Comparison of ENCODE assay signal across 11 mouse cellular contexts in genomic region chr7:132372752-132373513, GRCm38 (mm10). TPM values are rescaled to one million over a fixed set of nuclear protein-coding genes. Genes with fewer than 3 reads are reported as not detected.
DNase-seq lines count a peak whose midpoint lies in the region; ATAC-seq and TF ChIP-seq lines count a peak whose summit lies in the region.
"Had no signal": no experiment of that assay in that cellular context is flagged by ENCODE, and none has a peak within 500 bp of the region (broad histone marks: within the 10 kb centered on the region; RNA-seq: fewer than 3 reads in every experiment).

No protein-coding gene starts in this region.

- no peak overlapping the region for H3K9ac ChIP-seq in limb, embryonic 12.5 days (replicated peaks)
- H3K9ac ChIP-seq in forebrain, postnatal 0 days, result no peak overlapping the region
- no peak overlapping the region for H3K9ac ChIP-seq in midbrain, postnatal 0 days (replicated peaks; ENCODE audit: low read length, poor library complexity, severe bottlenecking)

- intact Hi-C loops in gastrocnemius, postnatal 14 days (cut with DNase I; ENCODE audit: low total_unique reads), result no loop called here

- H3K27ac ChIP-seq in limb, embryonic 12.5 days, result peak overlapping the region; percentile 62; the same call in 1 of the 2 replicates
- no peak overlapping the region for H3K27ac ChIP-seq in limb, embryonic 10.5 days
- H3K27ac ChIP-seq in forebrain, postnatal 0 days (ENCODE audit: low read depth, low read length), result peak overlapping the region; percentile 72
- 0 out of 2 replicates have a peak overlapping the region, but pooled peaks have one; percentile 4 for H3K27ac ChIP-seq in midbrain, postnatal 0 days (ENCODE audit: low read depth, low read length)

- WGBS in limb, embryonic 12.5 days, result 67% methylated on average over 17 of the region's 17 CpGs
- WGBS in limb, embryonic 10.5 days, result 74% methylated on average over 17 of the region's 17 CpGs
- WGBS in forebrain, postnatal 0 days, result 37% methylated on average over 17 of the region's 17 CpGs
- WGBS in midbrain, postnatal 0 days, result 26% methylated on average over 17 of the region's 17 CpGs

- TF ChIP-seq CTCF in forebrain, postnatal 0 days (IDR thresholded peaks at IDR 0.05; ENCODE audit: low read depth), result no peak
- TF ChIP-seq CTCF in midbrain, postnatal 0 days (IDR thresholded peaks at IDR 0.05), result no peak

- no peak for DNase-seq in limb, embryonic 10.5 days (ENCODE audit: low spot score)
- DNase-seq in cerebellum, adult 9-10 months, result peak; percentile 80
- peak; percentile 51 for DNase-seq in forebrain, postnatal 0 days
- no peak for DNase-seq in midbrain, postnatal 0 days (ENCODE audit: low spot score)
- DNase-seq in ovary, postnatal 10 days (ENCODE audit: low spot score), result no peak
- no peak for DNase-seq in thymus, postnatal 10 days (ENCODE audit: low spot score in 2 of 2)
- DNase-seq in gastrocnemius, postnatal 14 days, result no peak
- DNase-seq: adrenal gland, adult 2 months; heart, postnatal 14 days; lung, postnatal 36 days had no signal

- H3K4me1 ChIP-seq in limb, embryonic 12.5 days (replicated peaks), result peaks cover 25% of the 10 kb centered on the region
- H3K4me1 ChIP-seq in limb, embryonic 10.5 days, result peaks cover 16% of the 10 kb centered on the region
- peaks cover 7% of the 10 kb centered on the region; the same call in 1 of the 2 replicates for H3K4me1 ChIP-seq in forebrain, postnatal 0 days (ENCODE audit: insufficient read depth)
- 0 out of 2 replicates have a peak, but pooled peaks cover 6% of the 10 kb centered on the region for H3K4me1 ChIP-seq in midbrain, postnatal 0 days (ENCODE audit: insufficient read depth, low read length)

- no peak overlapping the region for H3K4me3 ChIP-seq in limb, embryonic 12.5 days (replicated peaks)
- no peak overlapping the region for H3K4me3 ChIP-seq in limb, embryonic 10.5 days
- H3K4me3 ChIP-seq in forebrain, postnatal 0 days (ENCODE audit: low read depth, low read length), result no peak overlapping the region
- H3K4me3 ChIP-seq in midbrain, postnatal 0 days (ENCODE audit: low read depth, low read length), result no peak overlapping the region

- H3K4me2 ChIP-seq in limb, embryonic 12.5 days, result peak overlapping the region; percentile 7; the same call in 1 of the 2 replicates
- no peak overlapping the region for H3K4me2 ChIP-seq in forebrain, postnatal 0 days (ENCODE audit: low read depth)
- no peak overlapping the region for H3K4me2 ChIP-seq in midbrain, postnatal 0 days (ENCODE audit: low read depth, low read length, poor library complexity, severe bottlenecking)

- H3K9me3 ChIP-seq in limb, embryonic 12.5 days, result no peaks in the 10 kb centered on the region
- H3K9me3 ChIP-seq in limb, embryonic 10.5 days (replicated peaks), result no peaks in the 10 kb centered on the region
- H3K9me3 ChIP-seq in forebrain, postnatal 0 days (ENCODE audit: low read length), result no peaks in the 10 kb centered on the region
- H3K9me3 ChIP-seq in midbrain, postnatal 0 days (ENCODE audit: low read length), result no peaks in the 10 kb centered on the region

- ATAC-seq in limb, embryonic 12.5 days (ENCODE audit: insufficient number of reproducible peaks, insufficient read depth, low FRiP score, low TSS enrichment, low read depth), result no peak
- peak; percentile 23; the same call in 1 of the 2 replicates for ATAC-seq in forebrain, postnatal 0 days
- no peak for ATAC-seq in midbrain, postnatal 0 days (ENCODE audit: low FRiP score)

- H3K27me3 ChIP-seq in limb, embryonic 12.5 days, result 0 out of 2 replicates have a peak, but pooled peaks cover 3% of the 10 kb centered on the region
- no peaks in the 10 kb centered on the region for H3K27me3 ChIP-seq in limb, embryonic 10.5 days (ENCODE audit: low read depth, poor library complexity, severe bottlenecking)
- H3K27me3 ChIP-seq in forebrain, postnatal 0 days (ENCODE audit: insufficient read depth, low read length), result no peaks in the 10 kb centered on the region
- no peaks in the 10 kb centered on the region for H3K27me3 ChIP-seq in midbrain, postnatal 0 days (ENCODE audit: insufficient read depth, low read length)

- H3K36me3 ChIP-seq in limb, embryonic 12.5 days, result no peaks in the 10 kb centered on the region
- H3K36me3 ChIP-seq in limb, embryonic 10.5 days, result no peaks in the 10 kb centered on the region
- no peaks in the 10 kb centered on the region for H3K36me3 ChIP-seq in forebrain, postnatal 0 days (ENCODE audit: insufficient read depth)
- H3K36me3 ChIP-seq in midbrain, postnatal 0 days (ENCODE audit: insufficient read depth, low read length), result no peaks in the 10 kb centered on the region

RNA-seq across cellular contexts. Expression of gene Chst15, which starts 55.9 kb away (rescaled TPM):
- polyA plus RNA-seq in limb, embryonic 12.5 days (2016; fragmentation: Nextera tagmentation; extraction: Ambion mirVana), result 21.2 and 23.8 TPM in 2 replicates
- polyA plus RNA-seq in limb, embryonic 10.5 days (2016; fragmentation: Nextera tagmentation; extraction: Ambion mirVana), result 9.2 and 9.6 TPM in 2 replicates
- total RNA-seq in forebrain, postnatal 0 days (2014; rRNA removed), result 19.3 and 20.5 TPM in 2 replicates
- 7.2 and 12.8 TPM in 2 replicates for polyA plus RNA-seq in forebrain, postnatal 0 days (2015; fragmentation: Nextera tagmentation; extraction: Ambion mirVana)
- 20.0 and 21.9 TPM in 2 replicates for total RNA-seq in midbrain, postnatal 0 days (2014; rRNA removed)
- polyA plus RNA-seq in midbrain, postnatal 0 days (2015; fragmentation: Nextera tagmentation; extraction: Ambion mirVana), result 8.4 TPM in 2 replicates
- 1 to 10 TPM; 5.8 to 8.4 TPM for total RNA-seq in gastrocnemius, postnatal 14 days (2021)

Comparison
In these comparisons a context has a peak if more than half of its experiments do, and no peak if none do; other contexts are left out.
1. DNase-seq: peak in cerebellum, adult 9-10 months (single experiment) and forebrain, postnatal 0 days (single experiment); none in limb, embryonic 10.5 days (single experiment), midbrain, postnatal 0 days (single experiment), ovary, postnatal 10 days (single experiment), thymus, postnatal 10 days (0 of 2) and gastrocnemius, postnatal 14 days (single experiment).